Mouse (Mus musculus) stomach, postnatal 0 days (tissue): ENCODE measurements around the gene Rapgef3. TPM values are rescaled to one million over a fixed set of nuclear protein-coding genes. Genes with fewer than 3 reads are reported as not detected.
A peak's percentile ranks its signal among the peaks of the same experiment; 100 is the strongest.

ENCODE experiments used
- ATAC-seq: fragments of 200-750 bp; cut with Nextera tagmentation; 2 replicates; pipeline ENCODE4 v1.8.0; 2017; ENCODE audit not compliant: low FRiP score, low TSS enrichment
- DNase-seq: peaks from one replicate; pipeline ENCODE4 v3.0.0-alpha.2; 2016; ENCODE audit warnings: low spot score
- H3K27ac ChIP-seq: fragments of 300-500 bp; sonication (generic); replicated peaks from 2 replicates; pipeline ENCODE4 v1.5.1; 2014; ENCODE audit warnings: mild to moderate bottlenecking, control low read depth
- H3K27me3 ChIP-seq: fragments of 300-500 bp; sonication (generic); 2 replicates; pipeline ENCODE4 v1.6.1; 2014; ENCODE audit warnings: low read length; ENCODE audit not compliant: control insufficient read depth, insufficient read depth
- H3K36me3 ChIP-seq: fragments of 300-500 bp; sonication (generic); 2 replicates; pipeline ENCODE4 v1.6.1; 2014; ENCODE audit warnings: low read length, mixed read lengths; ENCODE audit not compliant: control insufficient read depth, insufficient read depth
- H3K4me1 ChIP-seq: fragments of 300-500 bp; sonication (generic); replicated peaks from 2 replicates; pipeline ENCODE4 v1.6.1; 2014; ENCODE audit warnings: antibody characterized with exemption; ENCODE audit not compliant: control insufficient read depth, insufficient read depth
- H3K4me2 ChIP-seq: fragments of 300-500 bp; sonication (generic); replicated peaks from 2 replicates; pipeline ENCODE4 v1.6.1; 2014; ENCODE audit warnings: low read depth, mild to moderate bottlenecking, control low read depth, moderate library complexity
- H3K4me3 ChIP-seq: fragments of 300-500 bp; sonication (generic); 2 replicates; pipeline ENCODE4 v1.5.1; 2014; ENCODE audit warnings: low read depth, low read length, control low read depth
- H3K9ac ChIP-seq: fragments of 300-500 bp; sonication (generic); 2 replicates; pipeline ENCODE4 v1.6.1; 2014; ENCODE audit warnings: mild to moderate bottlenecking, low read length, control low read depth, mixed read lengths
- H3K9me3 ChIP-seq: fragments of 300-500 bp; sonication (generic); 2 replicates; pipeline ENCODE4 v1.6.1; 2016; ENCODE audit warnings: low read length; ENCODE audit not compliant: control insufficient read depth
- CTCF ChIP-seq: IDR thresholded peaks from 2 replicates; pipeline ENCODE4 v1.5.1; 2016; ENCODE audit warnings: antibody characterized with exemption, low read depth, mild to moderate bottlenecking, moderate library complexity
- EP300 ChIP-seq: optimal IDR thresholded peaks from 2 replicates; pipeline ENCODE3; 2016; ENCODE audit warnings: antibody characterized with exemption
- WGBS: fragments of 180-500 bp; shearing (Covaris S2); extraction: QIAGEN DNeasy Blood & Tissue Kit; methylation state at CpG from one replicate; pipeline ENCODE4 v1.1.7; 2014; 5-methylcytosine and 5-hydroxymethylcytosine counted together
- polyA plus RNA-seq: library from polyadenylated mRNA; unstranded; fragments of >200 nt; fragmentation: Nextera tagmentation; extraction: Ambion mirVana; gene quantifications from 2 replicates; pipeline ENCODE4 v1.2.1, GENCODE M21; 2015

Rapgef3 gene
- polyA plus RNA-seq, 1 experiment from 2014 or later: 3.2 TPM

- ATAC-seq (no peak), DNase-seq (no peak)
- Histone ChIP-seq H3K27me3 (no peaks in the 10 kb centered on the region), H3K4me3 (no peak overlapping the region), H3K4me2 (no peak overlapping the region), H3K9me3 (no peaks in the 10 kb centered on the region), H3K27ac (peak overlapping the region; percentile 1; the same call in 1 of the 2 replicates), H3K9ac (no peak overlapping the region), H3K36me3 (peaks cover 13% of the 10 kb centered on the region), H3K4me1 (peaks cover 4% of the 10 kb centered on the region; the same call in 1 of the 2 replicates)
- 65% methylated on average over 7 of the region's 7 CpGs for WGBS
- TF ChIP-seq CTCF (no peak), EP300 (no peak)
Observed at GRCm38 (mm10) chr15:97812875-97813274, 45.1 kb upstream of the Rapgef3 start.

DNA sequence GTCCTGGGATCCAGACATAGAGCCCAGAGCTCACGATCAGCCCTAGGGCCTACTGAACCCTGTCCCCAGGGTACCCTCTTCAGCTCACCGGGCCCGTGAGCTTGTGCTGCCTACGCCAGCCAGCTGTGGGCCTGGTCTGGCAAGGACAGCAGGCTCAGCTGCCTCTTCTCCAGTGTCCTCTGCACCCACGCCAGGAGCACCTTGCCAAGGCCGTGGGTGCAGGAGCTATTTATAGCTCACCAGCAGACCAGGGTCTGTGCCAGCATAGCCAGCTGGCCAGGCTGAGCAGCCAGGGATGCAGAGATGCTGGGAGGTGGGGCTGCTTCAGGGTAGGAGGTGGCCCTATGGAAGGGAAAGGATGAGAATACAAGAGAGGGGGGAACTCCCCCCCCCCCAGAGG lies 44.4 kb upstream of the Rapgef3 start:
- Histone ChIP-seq H3K36me3 (peaks cover 16% of the 10 kb centered on the region), H3K9ac (no peak overlapping the region), H3K27ac (no peak overlapping the region; the same call in 1 of the 2 replicates), H3K9me3 (no peaks in the 10 kb centered on the region), H3K4me1 (peaks cover 4% of the 10 kb centered on the region; the same call in 1 of the 2 replicates), H3K27me3 (no peaks in the 10 kb centered on the region), H3K4me2 (no peak overlapping the region), H3K4me3 (no peak overlapping the region)
- DNase-seq (no peak), ATAC-seq (peak; percentile 31; the same call in 1 of the 2 replicates)
- 66% methylated on average over 6 of the region's 6 CpGs for WGBS
- TF ChIP-seq CTCF (no peak), EP300 (no peak)

DNA sequence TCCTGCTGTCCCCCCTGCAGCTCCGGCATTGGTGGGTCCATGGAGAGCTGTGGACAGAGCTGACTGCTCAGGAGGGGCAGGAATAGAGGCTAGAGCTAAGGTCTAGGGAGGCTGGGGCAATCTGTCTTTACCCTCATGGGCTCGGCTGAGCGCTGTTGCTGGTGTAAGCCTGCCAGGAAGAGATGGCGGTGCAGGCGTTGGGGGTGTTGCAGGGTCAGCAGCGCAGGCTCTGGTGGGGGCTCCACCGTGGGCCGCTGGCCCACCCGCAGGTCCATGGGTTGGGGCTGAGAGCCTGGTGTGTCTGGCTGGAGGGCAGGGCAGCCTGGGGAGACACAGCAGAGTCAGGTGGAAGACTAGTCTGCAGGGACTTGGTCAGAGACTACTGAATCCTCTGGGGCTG lies 43.5 kb upstream of the Rapgef3 start:
- peaks cover 16% of the 10 kb centered on the region for H3K36me3 ChIP-seq
- DNase-seq (no peak), ATAC-seq (no peak)
- no peak overlapping the region for H3K9ac ChIP-seq
- H3K4me3 ChIP-seq: no peak overlapping the region
- WGBS: 89% methylated on average over 9 of the region's 9 CpGs
- H3K9me3 ChIP-seq: no peaks in the 10 kb centered on the region
- no peak overlapping the region for H3K27ac ChIP-seq
- H3K4me1 ChIP-seq: peaks cover 4% of the 10 kb centered on the region; the same call in 1 of the 2 replicates
- no peak for TF ChIP-seq EP300
- TF ChIP-seq CTCF: no peak
- H3K4me2 ChIP-seq: no peak overlapping the region
- H3K27me3 ChIP-seq: no peaks in the 10 kb centered on the region

- H3K27ac ChIP-seq: no peak overlapping the region
- ATAC-seq (no peak), DNase-seq (no peak)
- H3K27me3 ChIP-seq: no peaks in the 10 kb centered on the region
- H3K4me1 ChIP-seq: peaks cover 4% of the 10 kb centered on the region; the same call in 1 of the 2 replicates
- H3K36me3 ChIP-seq: peaks cover 18% of the 10 kb centered on the region
- 87% methylated on average over 5 of the region's 5 CpGs for WGBS
- H3K9ac ChIP-seq: no peak overlapping the region
- H3K9me3 ChIP-seq: no peaks in the 10 kb centered on the region
- no peak overlapping the region for H3K4me2 ChIP-seq
- no peak for TF ChIP-seq EP300
- no peak for TF ChIP-seq CTCF
- no peak overlapping the region for H3K4me3 ChIP-seq
Observed at GRCm38 (mm10) chr15:97810399-97810798, 42.6 kb upstream of the Rapgef3 start.

- DNase-seq (peak; percentile 59), ATAC-seq (no peak)
- TF ChIP-seq CTCF: peak; percentile 78
- no peak for TF ChIP-seq EP300
- no peak overlapping the region for H3K4me2 ChIP-seq
- H3K36me3 ChIP-seq: peaks cover 18% of the 10 kb centered on the region
- 83% methylated on average over 5 of the region's 5 CpGs for WGBS
- no peaks in the 10 kb centered on the region for H3K27me3 ChIP-seq
- no peak overlapping the region for H3K9ac ChIP-seq
- H3K9me3 ChIP-seq: no peaks in the 10 kb centered on the region
- H3K27ac ChIP-seq: no peak overlapping the region
- H3K4me3 ChIP-seq: no peak overlapping the region
- H3K4me1 ChIP-seq: peaks cover 4% of the 10 kb centered on the region; the same call in 1 of the 2 replicates
Observed at GRCm38 (mm10) chr15:97809942-97810341, 42.2 kb upstream of the Rapgef3 start.

DNA sequence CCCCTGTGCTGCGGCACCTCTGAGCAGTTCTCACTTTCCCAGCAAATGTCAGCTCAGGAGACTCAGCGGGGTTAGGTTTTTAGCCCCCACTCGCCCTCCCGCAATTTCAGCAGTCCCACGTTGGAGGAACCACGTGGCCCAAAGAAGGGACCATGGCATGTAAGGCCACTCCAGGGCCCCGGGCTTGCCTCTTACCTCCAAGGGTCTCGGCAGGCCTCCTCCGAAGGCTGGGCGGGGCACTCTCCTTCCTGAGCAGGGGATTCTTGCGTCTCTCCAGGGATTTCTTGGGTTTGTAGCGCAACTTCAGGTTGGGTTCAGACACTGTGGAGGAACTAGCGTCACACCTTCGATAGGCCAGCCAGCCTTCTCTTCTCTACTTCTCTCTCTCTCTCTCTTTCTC lies 41.4 kb upstream of the Rapgef3 start:
- H3K9me3 ChIP-seq: no peaks in the 10 kb centered on the region
- peaks cover 18% of the 10 kb centered on the region for H3K36me3 ChIP-seq
- no peak overlapping the region for H3K4me3 ChIP-seq
- no peak for DNase-seq
- no peak overlapping the region for H3K4me2 ChIP-seq
- no peak for TF ChIP-seq EP300
- TF ChIP-seq CTCF: no peak
- no peak overlapping the region for H3K27ac ChIP-seq
- ATAC-seq: no peak
- no peaks in the 10 kb centered on the region for H3K27me3 ChIP-seq
- peaks cover 4% of the 10 kb centered on the region; the same call in 1 of the 2 replicates for H3K4me1 ChIP-seq
- 81% methylated on average over 14 of the region's 14 CpGs for WGBS
- no peak overlapping the region for H3K9ac ChIP-seq
